Mouse (Mus musculus) liver, embryonic 14.5 days (tissue): ENCODE results near the gene Il12a.

Experiments
- CTCF ChIP-seq: IDR thresholded peaks from 2 replicates; pipeline ENCODE4 v1.5.1; 2016; ENCODE audit warnings: antibody characterized with exemption, low read depth, control low read depth
- EP300 ChIP-seq: IDR thresholded peaks from 2 replicates; pipeline ENCODE4 v1.6.1; 2016; ENCODE audit warnings: antibody characterized with exemption, low read depth

DNA sequence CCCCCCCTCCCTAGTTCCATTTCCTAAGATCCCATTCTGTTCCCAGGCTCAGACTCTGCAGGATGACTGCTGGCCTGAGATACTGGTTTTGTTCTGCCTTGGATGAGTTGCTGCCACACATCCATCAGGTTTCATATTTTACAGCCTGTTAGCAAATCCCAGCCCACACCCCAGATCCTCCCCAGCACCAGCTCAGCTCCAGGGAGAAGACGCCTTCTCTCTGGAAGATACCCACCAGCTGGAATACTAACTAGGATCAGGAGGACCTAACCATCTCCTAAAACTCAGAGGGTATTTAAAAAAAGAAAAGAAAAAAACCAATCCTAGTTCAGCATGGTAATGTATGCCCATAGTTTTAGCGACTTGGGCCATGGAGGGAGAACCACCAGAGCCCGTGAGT, 40.2 kb upstream of the Il12a start:
- TF ChIP-seq CTCF (no peak), EP300 (no peak)
